Mouse (Mus musculus) megakaryocyte, embryonic 14.5 days (primary cell): ENCODE results near the gene Ppp2r2c. TPM values are rescaled to one million over a fixed set of nuclear protein-coding genes. Genes with fewer than 3 reads are reported as not detected.
A peak's percentile ranks its signal among the peaks of the same experiment; 100 is the strongest.

Source experiments
- H3K27me3 ChIP-seq: replicated peaks from 2 replicates; pipeline ENCODE3; 2012; ENCODE audit warnings: inconsistent platforms
- H3K36me3 ChIP-seq: replicated peaks from 2 replicates; pipeline ENCODE3; 2012; ENCODE audit warnings: low read length, inconsistent platforms, mixed read lengths
- H3K4me1 ChIP-seq: 2 replicates; pipeline ENCODE4 v1.6.1; 2012; ENCODE audit warnings: inconsistent platforms
- H3K4me3 ChIP-seq: replicated peaks from 2 replicates; pipeline ENCODE3; 2012; ENCODE audit warnings: moderate library complexity, mild to moderate bottlenecking, inconsistent platforms
- H3K9me3 ChIP-seq: 2 replicates; pipeline ENCODE4 v1.6.1; 2012; ENCODE audit warnings: inconsistent platforms
- FLI1 ChIP-seq: IDR thresholded peaks from 2 replicates; pipeline ENCODE4 v1.6.1; 2012; ENCODE audit warnings: low read length, inconsistent platforms, mixed read lengths
- GATA1 ChIP-seq: IDR thresholded peaks from 3 replicates; pipeline ENCODE4 v1.6.1; 2012; ENCODE audit warnings: mixed read lengths, low read length, inconsistent platforms, borderline replicate concordance
- polyA plus RNA-seq: library from polyadenylated mRNA; stranded (reverse); fragments of >175 nt; gene quantifications from 2 replicates; pipeline ENCODE4 v1.2.3, GENCODE M21; 2012; ENCODE audit warnings: low replicate concordance; ENCODE audit not compliant: insufficient read depth

Gene Ppp2r2c
- polyA plus RNA-seq, 1 experiment, result 0.09 TPM

- Histone ChIP-seq H3K9me3 (peaks cover 10% of the 10 kb centered on the region), H3K36me3 (no peaks in the 10 kb centered on the region), H3K27me3 (peaks cover 70% of the 10 kb centered on the region), H3K4me3 (peak within 1 kb of the TSS; percentile 91), H3K4me1 (peaks cover 16% of the 10 kb centered on the region)
- TF ChIP-seq GATA1 (no peak), FLI1 (no peak)
These were observed 120.7 kb downstream of the Ppp2r2c start, which contains the start of gene Wfs1 for GRCm38 (mm10) chr5:36988781-36989624. Gene Wfs1 (minus strand): TSS chr5:36989205.

- TF ChIP-seq GATA1 (no peak), FLI1 (no peak)
- H3K4me1 ChIP-seq, result peaks cover 16% of the 10 kb centered on the region
- H3K27me3 ChIP-seq, result peaks cover 67% of the 10 kb centered on the region
- no peak overlapping the region for H3K4me3 ChIP-seq
- H3K9me3 ChIP-seq, result peaks cover 10% of the 10 kb centered on the region
- H3K36me3 ChIP-seq, result no peaks in the 10 kb centered on the region
These were observed 121.3 kb downstream of the Ppp2r2c start for GRCm38 (mm10) chr5:36989625-36989977.

- H3K4me3 ChIP-seq, result no peak overlapping the region
- H3K9me3 ChIP-seq, result peaks cover 10% of the 10 kb centered on the region
- TF ChIP-seq FLI1 (no peak), GATA1 (no peak)
- H3K36me3 ChIP-seq, result no peaks in the 10 kb centered on the region
- H3K27me3 ChIP-seq, result peaks cover 65% of the 10 kb centered on the region
- H3K4me1 ChIP-seq, result peaks cover 16% of the 10 kb centered on the region
These were observed 121.9 kb downstream of the Ppp2r2c start for GRCm38 (mm10) chr5:36990196-36990595.

GRCm38 (mm10) chr5:36990631-36991350, 122.5 kb downstream of the Ppp2r2c start:
- Histone ChIP-seq H3K9me3 (peaks cover 10% of the 10 kb centered on the region), H3K4me1 (peaks cover 16% of the 10 kb centered on the region), H3K36me3 (no peaks in the 10 kb centered on the region), H3K4me3 (no peak overlapping the region), H3K27me3 (peaks cover 62% of the 10 kb centered on the region)
- TF ChIP-seq FLI1 (no peak), GATA1 (no peak)

- Histone ChIP-seq H3K4me3 (no peak overlapping the region), H3K4me1 (no peaks in the 10 kb centered on the region), H3K36me3 (no peaks in the 10 kb centered on the region), H3K27me3 (peaks cover 38% of the 10 kb centered on the region), H3K9me3 (peaks cover 19% of the 10 kb centered on the region)
- TF ChIP-seq FLI1 (no peak), GATA1 (no peak)
These were observed 128.1 kb downstream of the Ppp2r2c start for GRCm38 (mm10) chr5:36996410-36996809.

GRCm38 (mm10) chr5:36997996-36998395, 129.7 kb downstream of the Ppp2r2c start:
- Histone ChIP-seq H3K36me3 (no peaks in the 10 kb centered on the region), H3K27me3 (peaks cover 31% of the 10 kb centered on the region), H3K9me3 (peaks cover 17% of the 10 kb centered on the region), H3K4me1 (no peaks in the 10 kb centered on the region), H3K4me3 (no peak overlapping the region)
- TF ChIP-seq GATA1 (no peak), FLI1 (no peak)

GRCm38 (mm10) chr5:37001002-37001401, 132.7 kb downstream of the Ppp2r2c start:
- Histone ChIP-seq H3K27me3 (peaks cover 20% of the 10 kb centered on the region), H3K4me3 (no peak overlapping the region), H3K4me1 (no peaks in the 10 kb centered on the region), H3K36me3 (no peaks in the 10 kb centered on the region), H3K9me3 (peaks cover 9% of the 10 kb centered on the region)
- TF ChIP-seq GATA1 (no peak), FLI1 (no peak)

- Histone ChIP-seq H3K9me3 (peaks cover 9% of the 10 kb centered on the region), H3K27me3 (peaks cover 14% of the 10 kb centered on the region), H3K36me3 (no peaks in the 10 kb centered on the region), H3K4me1 (no peaks in the 10 kb centered on the region), H3K4me3 (no peak overlapping the region)
- TF ChIP-seq GATA1, result no peak
- TF ChIP-seq FLI1, result no peak
These were observed 133.7 kb downstream of the Ppp2r2c start for GRCm38 (mm10) chr5:37002001-37002400.

Other genes with a start within 250 kb of the Ppp2r2c start
- 3.7 and 4.2 TPM in 2 replicates for gene D5Ertd579e, start 172.5 kb upstream of the Ppp2r2c start, polyA plus RNA-seq
- gene Bloc1s4, start 119.9 kb upstream of the Ppp2r2c start, polyA plus RNA-seq, result 27.2 and 43.7 TPM in 2 replicates
- 15.3 and 78.1 TPM in 2 replicates for gene Mrfap1, start 71.7 kb upstream of the Ppp2r2c start, polyA plus RNA-seq
- 66.2 and 73.5 TPM in 2 replicates for gene Man2b2, start 37.9 kb upstream of the Ppp2r2c start, polyA plus RNA-seq
- 0.78 TPM in 1 of 2 replicates, not detected in the other for gene Wfs1, start 120.7 kb downstream of the Ppp2r2c start, polyA plus RNA-seq
- not detected in 2 replicates for gene Gm1043, start 216.9 kb downstream of the Ppp2r2c start, polyA plus RNA-seq